Mouse (Mus musculus): ENCODE results near the gene Selenbp2.
"Not testable (repeated sequence)": the region's sequence is repeated elsewhere in the genome, so short reads cannot be mapped to it uniquely, and the experiment has no call there.

Selenbp2 gene

GRCm38 (mm10) chr3:94693329-94693825 lies at the start of gene Selenbp2:
Selenbp2 (plus strand) TSS chr3:94693556.
- no peak for DNase-seq

GRCm38 (mm10) chr3:94648755-94649590 lies 44.4 kb upstream of the Selenbp2 start:
- DNase-seq: no peak

DNA sequence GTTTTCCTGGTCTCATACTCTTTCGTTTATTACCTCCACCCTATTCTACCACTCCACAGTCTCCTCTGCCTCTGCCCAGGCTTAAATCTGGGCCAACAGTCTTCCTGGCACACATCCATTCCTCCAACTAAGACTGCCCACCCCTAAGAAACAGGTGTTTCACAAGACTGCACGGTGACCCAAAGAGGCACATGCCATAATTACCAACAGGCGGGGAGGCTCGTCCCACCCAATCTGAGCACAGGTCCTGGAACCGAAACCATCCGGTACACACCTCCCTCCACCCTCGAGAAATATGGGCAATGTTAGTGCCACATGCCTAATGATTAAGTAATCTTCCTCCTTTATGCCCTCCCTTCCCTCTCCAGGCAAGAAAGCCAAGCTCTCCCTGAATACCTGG lies 42.9 kb upstream of the Selenbp2 start:
- no peak for DNase-seq

DNA sequence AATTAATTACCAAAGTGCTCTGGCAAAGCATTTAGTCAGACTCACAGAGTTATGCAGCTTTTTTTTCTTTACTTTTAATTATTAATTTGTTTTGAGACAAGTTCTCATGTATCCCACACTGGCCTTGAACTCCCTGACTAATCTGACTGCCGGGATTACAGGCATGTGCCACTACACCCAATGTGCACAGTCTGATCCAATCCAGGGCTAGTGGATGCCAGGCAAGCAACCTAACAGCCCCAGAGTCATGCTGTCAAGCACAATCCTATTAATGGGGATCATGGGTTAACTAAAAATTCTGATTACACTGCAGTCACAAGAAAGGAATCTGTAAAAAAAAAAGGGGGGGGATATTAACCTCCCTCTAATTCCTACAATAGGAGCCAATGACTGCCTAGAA lies 39.4 kb upstream of the Selenbp2 start:
- not testable (repeated sequence) for DNase-seq

DNA sequence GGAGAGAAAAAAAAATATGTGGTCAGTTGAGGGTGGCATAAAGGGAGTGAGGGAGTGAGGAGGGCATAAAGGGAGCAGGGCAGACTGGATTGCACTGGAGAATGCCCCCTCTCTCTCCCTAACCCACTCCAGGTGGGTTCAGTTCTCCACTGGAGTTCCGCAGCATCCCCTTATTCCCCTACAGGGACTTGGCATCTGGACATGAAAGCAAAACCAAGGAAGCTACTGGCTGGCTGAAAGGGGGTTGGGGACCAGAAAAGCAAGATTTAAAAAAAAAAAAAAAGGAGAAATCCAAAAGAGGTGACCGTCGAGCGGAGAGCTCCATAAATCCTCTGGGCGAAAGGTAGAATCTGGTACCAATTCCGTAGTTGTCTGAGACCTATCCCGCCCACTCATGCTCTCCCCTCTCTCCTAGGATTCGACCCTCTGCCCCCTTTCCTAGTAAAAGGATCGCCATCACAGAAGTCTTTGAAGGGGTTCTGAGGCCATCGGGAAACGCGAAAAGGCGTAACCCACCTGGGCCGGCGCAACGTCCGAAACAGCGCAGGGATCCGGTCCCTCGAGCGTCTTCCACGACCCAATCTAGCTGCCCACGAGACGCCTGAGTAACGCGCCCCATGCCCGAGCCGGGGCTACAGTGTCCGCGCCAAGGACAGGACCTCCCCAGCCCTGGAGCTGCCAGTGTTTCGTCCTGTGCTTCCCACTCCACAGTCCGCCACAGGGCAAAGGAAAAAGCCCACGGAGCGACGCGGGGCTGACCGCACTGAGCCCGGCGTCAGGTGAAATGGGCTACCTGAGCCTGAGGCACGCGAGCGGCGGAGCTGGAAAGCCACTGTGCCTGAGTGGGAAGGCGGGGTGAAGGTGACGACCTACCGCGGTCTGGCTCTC lies 35.3 kb upstream of the Selenbp2 start:
- DNase-seq: not testable (repeated sequence)

DNA sequence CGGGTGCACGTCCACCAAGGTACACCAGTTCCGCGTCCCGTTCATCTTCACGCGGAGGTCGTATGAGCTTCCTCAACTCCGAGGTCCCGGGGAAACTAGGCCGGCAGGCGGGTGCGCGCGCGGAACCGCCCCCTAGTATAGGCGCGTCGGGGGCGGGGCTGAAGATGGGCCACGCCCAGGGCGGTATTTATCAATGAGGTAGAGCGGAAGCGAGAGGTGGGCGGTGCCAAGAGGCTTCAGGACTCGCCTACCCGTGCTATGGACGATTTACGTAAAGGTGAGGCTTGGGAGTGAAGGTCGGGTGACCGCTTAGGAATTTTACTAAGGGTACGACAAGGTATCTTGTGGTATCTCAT lies 34.6 kb upstream of the Selenbp2 start, which contains the start of gene Tuft1:
Gene Tuft1 (minus strand): TSS at position 133 of the 356 bp plus-strand sequence.
- DNase-seq: peak; percentile 51

DNA sequence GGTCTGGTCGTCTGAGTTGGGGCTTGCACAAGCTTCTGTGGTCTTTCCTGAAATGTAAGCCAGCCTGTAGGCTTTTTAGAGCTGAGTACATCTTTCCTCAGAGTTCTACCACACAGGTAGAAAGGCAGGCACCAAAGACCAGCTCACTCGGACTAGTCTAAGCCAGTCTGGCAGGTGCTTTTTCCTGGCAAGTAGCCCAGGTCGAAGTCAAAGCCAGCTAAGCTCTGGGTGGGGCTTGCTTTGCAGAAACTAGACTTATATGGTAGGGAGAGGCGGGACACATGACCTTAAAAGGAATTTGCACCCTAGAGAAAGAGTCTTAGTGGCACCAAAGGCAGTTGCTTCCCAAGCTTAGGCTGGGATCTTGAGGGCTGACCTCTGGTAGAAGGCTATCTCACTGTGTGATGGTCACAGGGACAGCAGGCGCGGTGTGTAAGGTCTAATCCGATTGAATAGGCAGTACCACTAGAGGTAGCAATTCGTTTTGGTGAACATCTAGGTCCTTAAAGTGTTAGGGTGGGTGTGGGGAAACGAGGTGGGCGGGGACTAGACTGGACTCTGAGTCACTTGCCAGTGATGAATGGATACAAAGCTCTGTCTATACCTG lies 34.1 kb upstream of the Selenbp2 start:
- DNase-seq: not testable (repeated sequence)

GRCm38 (mm10) chr3:94660841-94661240 lies 32.5 kb upstream of the Selenbp2 start:
- DNase-seq: not testable (repeated sequence)

- DNase-seq: not testable (repeated sequence)
Observed at GRCm38 (mm10) chr3:94665060-94665802, 28.1 kb upstream of the Selenbp2 start.

DNA sequence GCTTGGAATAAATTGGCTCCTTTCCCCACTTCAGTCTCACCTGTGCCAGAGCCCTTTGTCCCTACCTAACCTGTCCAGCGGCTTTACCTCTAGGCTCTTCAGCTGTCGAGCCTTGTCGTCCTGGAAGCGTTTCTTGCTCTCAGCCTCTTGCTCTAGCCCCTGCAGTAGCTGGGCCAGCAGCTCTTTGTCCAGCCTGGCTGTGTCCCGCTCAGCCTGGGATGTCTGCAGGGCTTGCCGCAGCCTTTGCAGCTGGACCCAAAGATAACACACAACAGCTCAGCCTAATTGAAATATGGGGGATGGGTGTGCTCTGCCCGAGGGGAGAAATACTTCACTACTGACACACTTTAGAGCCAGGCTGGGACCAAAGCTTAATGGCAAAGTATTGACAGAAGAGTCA lies 27.5 kb upstream of the Selenbp2 start:
- not testable (repeated sequence) for DNase-seq

GRCm38 (mm10) chr3:94675101-94675500 lies 18.3 kb upstream of the Selenbp2 start:
- not testable (repeated sequence) for DNase-seq

DNA sequence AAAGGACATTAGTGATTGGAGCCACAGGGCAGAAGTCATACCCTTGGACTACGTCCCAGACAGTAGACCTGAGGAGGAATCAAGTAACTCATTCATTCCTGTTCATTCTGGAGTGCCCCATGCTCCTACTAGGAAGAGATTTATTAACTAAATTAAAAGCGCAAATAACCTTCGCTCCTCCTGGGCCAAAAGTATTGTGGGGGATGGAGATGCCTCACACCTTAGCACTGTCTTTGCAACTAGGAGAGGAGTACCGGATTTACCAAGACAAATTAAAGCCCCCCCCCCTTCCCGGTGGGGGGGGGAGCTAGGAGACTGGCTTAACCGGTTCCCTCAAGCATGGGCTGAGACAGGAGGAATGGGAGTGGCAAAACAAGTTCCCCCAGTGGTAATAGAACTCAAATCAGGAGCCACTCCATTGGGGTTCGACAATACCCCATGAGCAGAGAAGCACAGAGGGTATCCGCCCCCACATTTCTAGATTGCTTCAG lies 14.0 kb upstream of the Selenbp2 start:
- DNase-seq: no peak

GRCm38 (mm10) chr3:94680032-94680431 lies 13.3 kb upstream of the Selenbp2 start:
- not testable (repeated sequence) for DNase-seq

DNA sequence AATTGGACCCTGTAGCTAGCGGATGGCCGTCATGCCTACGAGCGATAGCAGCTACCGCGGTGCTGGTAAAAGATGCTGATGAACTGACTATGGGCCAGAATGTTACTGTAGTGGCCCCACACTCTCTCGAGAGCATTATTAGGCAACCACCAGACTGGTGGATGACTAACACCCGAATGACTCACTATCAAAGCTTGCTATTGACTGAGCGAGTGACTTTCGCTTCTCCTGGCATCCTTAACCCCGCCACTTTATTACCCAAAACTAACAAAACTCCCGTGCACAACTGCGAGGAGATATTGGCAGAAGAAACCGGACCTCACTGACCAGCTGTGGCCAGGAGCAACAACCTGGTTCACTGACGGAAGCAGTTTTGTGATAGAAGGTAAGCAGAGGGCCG lies 12.6 kb upstream of the Selenbp2 start:
- no peak for DNase-seq

DNA sequence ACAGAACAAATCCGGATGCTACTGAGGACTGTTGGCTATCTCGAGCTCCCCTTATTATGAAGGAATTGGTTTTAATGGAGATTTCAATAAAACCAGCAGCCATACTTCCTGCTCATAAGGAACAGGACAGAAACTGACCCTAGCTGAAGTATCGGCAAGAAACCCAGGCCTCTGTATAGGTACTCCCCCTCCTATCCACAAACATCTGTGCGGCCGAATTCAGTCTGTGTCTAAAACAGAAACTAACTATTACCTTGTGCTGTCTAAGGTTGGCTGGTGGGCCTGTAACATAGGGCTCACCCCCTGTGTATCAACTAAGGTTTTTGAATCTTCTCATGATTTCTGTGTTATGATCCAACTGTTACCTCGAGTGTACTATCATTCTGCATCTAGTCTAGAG lies 9.7 kb upstream of the Selenbp2 start:
- DNase-seq: no peak

DNA sequence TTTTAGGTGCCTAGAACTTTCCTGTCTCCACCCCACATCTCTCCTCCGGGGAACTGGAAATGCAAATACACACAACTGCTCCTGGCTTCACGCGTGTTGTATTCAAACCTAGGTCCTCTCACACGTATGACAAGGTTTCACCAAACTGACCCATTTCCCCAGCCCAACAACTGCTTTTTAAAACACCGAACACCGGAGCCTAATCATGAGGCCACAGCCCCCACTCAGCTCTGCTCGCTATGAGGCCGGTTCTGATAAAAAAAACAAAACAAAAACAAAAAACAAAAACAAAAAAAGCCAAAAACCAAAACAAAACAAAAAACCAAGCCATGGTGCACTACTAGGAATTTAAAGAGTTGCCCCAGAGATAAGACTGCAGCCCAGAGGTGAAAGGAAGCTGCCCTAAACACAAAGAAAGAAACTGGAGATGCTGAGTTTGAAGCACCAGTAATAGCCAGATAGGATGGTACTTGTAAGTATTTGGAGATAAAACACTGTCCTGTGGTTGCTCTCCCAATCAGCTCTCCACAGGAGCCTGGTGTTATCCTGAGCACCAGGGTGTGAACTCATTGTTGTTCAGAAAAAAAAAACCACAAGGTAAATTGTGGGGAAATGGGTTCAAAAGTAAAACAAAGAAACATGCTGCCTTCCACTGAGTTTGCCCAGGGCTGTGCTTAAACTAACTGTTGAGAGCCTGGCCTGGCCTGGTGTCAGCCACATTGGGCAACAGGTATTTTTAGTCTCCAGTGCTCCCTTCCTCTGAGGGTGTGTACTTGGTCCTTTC lies 7.2 kb upstream of the Selenbp2 start:
- not testable (repeated sequence) for DNase-seq

- not testable (repeated sequence) for DNase-seq
Observed at GRCm38 (mm10) chr3:94688698-94689097, 4.7 kb upstream of the Selenbp2 start.

- not testable (repeated sequence) for DNase-seq
Observed at GRCm38 (mm10) chr3:94689195-94689594, 4.2 kb upstream of the Selenbp2 start.

GRCm38 (mm10) chr3:94690162-94690561 lies 3.2 kb upstream of the Selenbp2 start:
- not testable (repeated sequence) for DNase-seq

DNA sequence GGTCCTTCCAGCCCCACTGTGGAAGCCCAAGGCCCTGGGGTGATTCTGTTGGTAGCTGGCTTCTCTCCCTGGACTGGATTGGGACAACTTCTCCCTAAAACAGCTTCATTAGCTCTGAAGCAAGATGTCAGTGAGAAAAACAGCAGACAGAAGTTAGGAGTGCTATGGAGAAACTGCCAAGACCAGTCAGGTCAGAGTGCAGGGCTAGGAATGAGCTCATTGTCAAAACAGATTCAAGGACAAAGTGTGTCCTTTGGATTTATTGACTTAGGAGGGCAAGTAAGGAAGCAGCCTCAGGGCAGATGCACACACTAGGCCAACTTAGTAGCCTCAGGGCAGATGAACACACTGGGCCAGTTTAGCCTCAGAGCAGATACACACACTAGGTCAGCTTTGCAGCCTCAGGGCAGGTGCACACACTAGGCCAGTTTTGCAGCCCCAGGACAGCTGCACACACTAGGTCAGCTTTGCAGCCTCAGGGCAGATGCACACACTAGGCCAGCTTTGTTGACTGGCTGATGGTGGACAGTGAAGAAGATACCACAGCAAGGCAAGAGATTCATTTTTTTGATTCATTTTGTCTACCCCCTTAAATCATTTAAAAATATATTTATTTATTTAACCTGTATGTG lies 2.6 kb upstream of the Selenbp2 start:
- DNase-seq: no peak

DNA sequence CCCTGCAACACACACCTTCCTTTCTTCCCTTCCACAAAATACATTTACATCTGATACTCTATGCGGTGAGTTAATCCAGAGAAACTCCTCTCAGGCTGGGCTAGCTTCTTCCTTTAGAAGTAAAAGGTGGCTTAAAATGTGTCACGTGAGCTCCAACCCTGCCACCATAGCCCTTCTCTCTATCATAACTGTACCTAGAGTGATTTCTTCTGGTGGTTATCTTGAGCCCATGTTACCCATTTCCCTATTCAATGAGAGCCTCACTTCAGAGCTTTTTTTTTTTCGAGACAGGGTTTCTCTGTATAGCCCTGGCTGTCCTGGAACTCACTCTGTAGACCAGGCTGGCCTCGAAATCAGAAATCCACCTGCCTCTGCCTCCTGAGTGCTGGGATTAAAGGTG lies 1.7 kb upstream of the Selenbp2 start:
- not testable (repeated sequence) for DNase-seq
